ENCODE assay signal across 17 mouse cellular contexts in the genomic region with DNA sequence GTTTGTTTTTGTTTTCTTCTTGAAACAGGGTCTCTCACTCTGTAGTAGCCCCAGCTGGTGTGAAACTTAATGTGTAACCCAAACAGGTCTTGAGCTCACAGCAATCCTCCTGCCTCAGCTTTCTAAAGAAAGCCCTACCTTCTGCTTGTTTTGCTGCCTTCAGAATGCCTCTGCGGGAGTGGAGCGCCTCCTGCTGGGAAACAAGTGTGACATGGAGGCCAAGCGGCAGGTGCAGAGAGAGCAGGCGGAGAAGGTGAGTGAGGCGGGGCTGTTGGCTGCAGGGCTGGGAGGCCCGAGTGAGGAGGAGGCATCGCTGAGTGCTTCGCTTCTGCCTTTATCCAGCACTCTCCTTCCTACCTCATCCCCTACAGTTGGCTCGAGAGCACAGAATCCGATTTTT. TPM values are rescaled to one million over a fixed set of nuclear protein-coding genes. Genes with fewer than 3 reads are reported as not detected.
"Had no signal": no experiment of that assay in that cellular context is flagged by ENCODE, and none has a peak within 500 bp of the region (broad histone marks: within the 10 kb centered on the region; RNA-seq: fewer than 3 reads in every experiment).

No protein-coding gene starts in this region.

- H3K27me3 ChIP-seq: limb, embryonic 12.5 days; neural tube, embryonic 15.5 days had no signal

- H3K4me3 ChIP-seq: layer of hippocampus, adult 2 months; limb, embryonic 12.5 days; myocyte; neural tube, embryonic 15.5 days had no signal

- DNase-seq: kidney, adult 11 months; kidney, adult 9 months; kidney, postnatal 10 days; kidney, postnatal 4 days; liver; lung, postnatal 36 days; midbrain, embryonic 14.5 days; right cerebral cortex, postnatal 4 days; spleen, adult 18-20 months; thymus, adult 2 months; thymus, postnatal 25 days had no signal

- H3K27ac ChIP-seq: layer of hippocampus, adult 2 months; limb, embryonic 12.5 days; neural tube, embryonic 15.5 days had no signal

- H3K9me3 ChIP-seq: neural tube, embryonic 15.5 days had no signal

- H3K4me2 ChIP-seq: limb, embryonic 12.5 days; neural tube, embryonic 15.5 days had no signal

- H3K9ac ChIP-seq: limb, embryonic 12.5 days; neural tube, embryonic 15.5 days had no signal

RNA-seq across cellular contexts. Expression of a gene that starts 19.0 kb away (rescaled TPM):
- total RNA-seq: layer of hippocampus, adult 2 months; layer of hippocampus, postnatal 10 days; left cerebral cortex, postnatal 36 days had no signal
